Mouse (Mus musculus) neural tube, embryonic 12.5 days (tissue): ENCODE data around the gene Ablim2. TPM values are rescaled to one million over a fixed set of nuclear protein-coding genes. Genes with fewer than 3 reads are reported as not detected.
A peak's percentile ranks its signal among the peaks of the same experiment; 100 is the strongest.

ENCODE experiments used
- ATAC-seq: fragments of 200-750 bp; cut with Nextera tagmentation; 2 replicates; pipeline ENCODE4 v1.8.0; 2017; ENCODE audit warnings: low read depth, mild to moderate bottlenecking, moderate TSS enrichment, moderate library complexity; ENCODE audit not compliant: low FRiP score
- H3K27ac ChIP-seq: fragments of 300-500 bp; sonication (generic); 2 replicates; pipeline ENCODE4 v1.5.1; 2016
- H3K27me3 ChIP-seq: fragments of 300-500 bp; sonication (generic); replicated peaks from 2 replicates; pipeline ENCODE4 v1.6.1; 2016; ENCODE audit warnings: mild to moderate bottlenecking
- H3K36me3 ChIP-seq: fragments of 300-500 bp; sonication (generic); 2 replicates; pipeline ENCODE4 v1.6.1; 2016; ENCODE audit warnings: mild to moderate bottlenecking
- H3K4me1 ChIP-seq: fragments of 300-500 bp; sonication (generic); 2 replicates; pipeline ENCODE4 v1.6.1; 2016
- H3K4me2 ChIP-seq: fragments of 300-500 bp; sonication (generic); replicated peaks from 2 replicates; pipeline ENCODE4 v1.6.1; 2016; ENCODE audit warnings: mild to moderate bottlenecking
- H3K4me3 ChIP-seq: fragments of 300-500 bp; sonication (generic); 2 replicates; pipeline ENCODE4 v1.5.1; 2016
- H3K9ac ChIP-seq: fragments of 300-500 bp; sonication (generic); 2 replicates; pipeline ENCODE4 v1.6.1; 2016; ENCODE audit warnings: mild to moderate bottlenecking
- H3K9me3 ChIP-seq: fragments of 300-500 bp; sonication (generic); 2 replicates; pipeline ENCODE4 v1.6.1; 2016; ENCODE audit warnings: mild to moderate bottlenecking
- WGBS: fragments of 180-500 bp; shearing (Covaris S2); methylation state at CpG from one replicate; pipeline ENCODE4 v1.1.7; 2016; 5-methylcytosine and 5-hydroxymethylcytosine counted together
- polyA plus RNA-seq: library from polyadenylated mRNA; unstranded; fragments of >200 nt; fragmentation: Nextera tagmentation; extraction: Ambion mirVana; gene quantifications from 2 replicates; pipeline ENCODE4 v1.2.1, GENCODE M21; 2016

Ablim2 gene
- 3.0 and 4.4 TPM in 2 replicates for polyA plus RNA-seq

DNA sequence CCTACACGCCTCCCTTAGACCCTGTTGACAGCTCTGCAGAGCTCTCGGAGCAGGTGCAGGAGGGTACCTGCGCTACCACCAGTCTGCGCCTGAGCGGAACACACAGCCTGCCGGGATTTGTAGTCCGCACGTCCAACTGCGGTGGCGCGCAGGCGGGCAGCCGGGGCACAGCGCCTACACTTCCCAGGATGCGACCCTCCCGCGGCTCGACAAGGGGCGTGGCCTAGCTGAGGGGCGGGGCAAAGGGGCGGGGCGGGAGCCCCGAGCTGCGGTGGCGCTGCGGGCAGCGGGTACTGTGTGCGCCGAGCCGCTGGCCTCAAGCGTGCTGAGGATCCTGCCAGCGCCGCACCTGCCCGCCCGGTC, at the start of gene Ablim2:
Gene Ablim2 (plus strand): TSS at position 242 of the 363 bp plus-strand sequence.
- H3K27me3 ChIP-seq = peaks cover 31% of the 10 kb centered on the region

DNA sequence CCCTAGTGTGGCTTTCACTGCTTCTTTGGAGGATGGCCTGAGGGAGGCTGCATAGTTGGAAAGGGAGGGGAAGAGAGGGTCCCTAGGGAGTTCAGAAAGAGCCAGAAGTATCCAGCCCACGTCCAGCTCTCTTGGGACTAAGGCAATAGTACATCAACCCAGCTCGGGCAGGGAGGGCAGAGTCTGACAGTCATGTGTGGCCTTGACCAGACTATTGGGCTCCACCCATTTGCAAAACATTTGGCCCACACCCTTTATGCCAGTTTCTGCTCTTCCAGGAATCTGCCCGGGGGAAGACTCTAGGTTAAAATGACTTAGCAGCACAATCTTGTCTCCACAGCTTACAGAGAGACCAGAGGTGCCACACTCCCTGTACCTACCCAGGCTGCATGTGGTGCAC, 47.2 kb upstream of the Ablim2 start:
- WGBS = 74% methylated on average over 3 of the region's 3 CpGs

More for the DNA sequence above, at the start of gene Ablim2:
- Histone ChIP-seq H3K4me2 (peak within 1 kb of the TSS; percentile 97), H3K9me3 (no peaks in the 10 kb centered on the region), H3K27ac (no peak within 1 kb of the TSS), H3K36me3 (no peaks in the 10 kb centered on the region), H3K4me1 (peaks cover 11% of the 10 kb centered on the region), H3K4me3 (peak within 1 kb of the TSS; percentile 46), H3K9ac (peak within 1 kb of the TSS; percentile 51)
- under 1% methylated on average over 35 of the region's 35 CpGs for WGBS
- peak; percentile 97 for ATAC-seq

DNA sequence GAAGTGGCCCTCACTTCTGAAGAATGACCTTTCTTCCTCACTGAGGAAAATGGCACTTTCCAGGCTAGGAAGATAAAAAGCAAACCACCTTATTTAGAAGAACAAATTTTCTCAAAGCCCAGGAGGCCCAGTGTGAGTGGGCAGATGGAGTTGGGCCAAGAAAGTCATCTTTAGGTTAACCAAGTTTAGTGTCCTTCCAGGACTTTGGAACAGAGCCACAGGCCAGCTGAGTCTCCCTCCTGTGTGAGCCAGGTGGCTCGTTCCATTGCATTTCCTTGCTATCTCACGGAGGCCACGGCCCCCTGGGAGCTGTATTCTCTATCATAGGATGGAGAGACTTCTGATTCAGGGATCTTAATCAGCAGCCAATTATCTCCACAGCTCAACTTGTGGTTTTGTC, 46.7 kb upstream of the Ablim2 start:
- Histone ChIP-seq H3K4me2 (no peak overlapping the region), H3K27me3 (0 out of 2 replicates have a peak, but pooled peaks cover 3% of the 10 kb centered on the region), H3K36me3 (no peaks in the 10 kb centered on the region), H3K4me1 (no peaks in the 10 kb centered on the region), H3K4me3 (no peak overlapping the region), H3K9ac (no peak overlapping the region), H3K27ac (no peak overlapping the region), H3K9me3 (no peaks in the 10 kb centered on the region)
- 70% methylated on average over 3 of the region's 3 CpGs for WGBS
- ATAC-seq = no peak

More for the DNA sequence above, 47.2 kb upstream of the Ablim2 start:
- no peaks in the 10 kb centered on the region for H3K9me3 ChIP-seq
- H3K4me3 ChIP-seq = no peak overlapping the region
- no peak overlapping the region for H3K4me2 ChIP-seq
- H3K27ac ChIP-seq = no peak overlapping the region
- ATAC-seq = no peak
- H3K9ac ChIP-seq = no peak overlapping the region
- H3K4me1 ChIP-seq = no peaks in the 10 kb centered on the region
- 0 out of 2 replicates have a peak, but pooled peaks cover 3% of the 10 kb centered on the region for H3K27me3 ChIP-seq
- H3K36me3 ChIP-seq = no peaks in the 10 kb centered on the region

DNA sequence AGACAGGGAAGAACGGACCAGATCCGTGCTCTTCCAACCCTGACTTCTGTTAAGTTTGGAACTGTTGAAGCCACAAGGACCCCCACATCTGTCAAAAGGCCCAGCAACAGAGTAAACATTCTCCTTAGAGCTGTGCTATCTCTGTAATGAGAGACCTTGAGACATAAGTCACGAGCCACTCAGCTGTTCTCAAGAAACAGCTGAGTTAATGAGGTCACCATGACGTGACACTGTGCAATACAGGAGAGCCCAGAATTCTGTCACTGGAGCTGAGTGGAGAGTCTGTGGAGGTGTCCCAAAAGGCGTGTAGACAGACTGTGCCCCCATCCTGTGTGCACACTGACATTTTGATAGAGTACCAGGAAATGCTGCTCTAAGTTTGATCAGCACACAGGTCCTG, 45.2 kb upstream of the Ablim2 start:
- H3K9me3 ChIP-seq = no peaks in the 10 kb centered on the region
- H3K36me3 ChIP-seq = no peaks in the 10 kb centered on the region
- no peak overlapping the region for H3K27ac ChIP-seq
- H3K4me3 ChIP-seq = no peak overlapping the region
- 0 out of 2 replicates have a peak, but pooled peaks cover 3% of the 10 kb centered on the region for H3K27me3 ChIP-seq
- no peaks in the 10 kb centered on the region for H3K4me1 ChIP-seq
- no peak overlapping the region for H3K4me2 ChIP-seq
- no peak overlapping the region for H3K9ac ChIP-seq
- WGBS = 72% methylated on average over 5 of the region's 5 CpGs
- no peak for ATAC-seq

DNA sequence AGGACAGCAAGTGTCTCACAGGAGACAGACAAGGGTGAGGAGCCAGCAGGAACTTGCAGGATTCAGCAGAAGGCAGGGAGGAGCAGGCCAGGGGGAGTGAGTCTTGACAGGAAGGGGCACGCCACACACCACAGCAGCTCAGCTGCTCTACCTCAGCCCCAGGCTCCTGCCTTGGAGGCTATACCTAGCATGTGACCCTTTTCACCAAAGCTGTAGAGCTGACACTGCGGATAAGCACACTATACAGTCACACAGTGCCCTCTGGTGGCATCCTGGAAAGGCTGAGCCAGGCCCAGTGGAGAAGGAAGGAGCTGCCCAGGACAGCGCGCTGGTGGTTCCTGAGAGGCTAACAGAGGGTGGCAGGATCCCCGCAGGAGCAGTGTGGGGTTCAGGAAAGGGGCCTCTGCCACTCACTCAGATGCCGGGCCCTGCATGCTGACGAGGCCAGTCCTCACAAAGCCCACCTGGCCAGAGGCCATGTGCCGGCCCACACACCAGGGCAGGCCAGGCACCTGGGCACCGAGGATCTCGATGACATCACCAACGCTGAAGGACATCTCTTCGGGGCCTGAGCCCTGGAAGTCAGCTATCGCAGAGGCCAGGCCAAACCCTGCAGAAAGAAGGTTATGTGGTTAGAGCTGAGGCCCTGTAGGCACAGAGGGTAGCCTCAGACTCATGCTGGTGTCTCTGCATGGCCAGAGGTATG, 43.9 kb upstream of the Ablim2 start:
- Histone ChIP-seq H3K4me2 (no peak overlapping the region), H3K9me3 (no peaks in the 10 kb centered on the region), H3K27me3 (0 out of 2 replicates have a peak, but pooled peaks cover 3% of the 10 kb centered on the region), H3K36me3 (no peaks in the 10 kb centered on the region), H3K4me3 (no peak overlapping the region), H3K9ac (no peak overlapping the region), H3K27ac (no peak overlapping the region), H3K4me1 (no peaks in the 10 kb centered on the region)
- ATAC-seq = peak; percentile 76
- WGBS = 54% methylated on average over 13 of the region's 13 CpGs

DNA sequence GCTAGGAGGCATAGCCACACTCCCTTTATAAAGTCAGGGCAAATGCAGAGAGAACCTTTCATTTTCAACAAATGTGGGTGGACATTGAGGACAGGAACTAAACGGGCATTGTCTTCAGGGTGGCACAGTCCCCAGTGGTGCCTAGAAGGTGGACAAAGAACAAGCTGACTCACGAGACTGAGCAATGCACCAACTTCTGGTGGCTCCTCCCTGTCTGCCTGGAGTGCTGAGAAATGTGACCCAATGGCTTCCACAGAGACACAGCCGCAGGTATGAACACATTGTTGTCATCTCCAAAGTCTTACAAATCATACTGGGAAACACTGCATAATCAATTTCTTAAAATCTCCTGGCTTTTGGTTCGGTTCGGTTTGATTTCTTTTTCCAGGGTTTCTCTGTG, 40.2 kb upstream of the Ablim2 start:
- WGBS = 85% methylated on average over 5 of the region's 5 CpGs
- H3K4me1 ChIP-seq = no peaks in the 10 kb centered on the region; the same call in 1 of the 2 replicates
- no peak overlapping the region for H3K4me3 ChIP-seq
- no peaks in the 10 kb centered on the region for H3K9me3 ChIP-seq
- H3K27ac ChIP-seq = no peak overlapping the region
- ATAC-seq = no peak
- H3K27me3 ChIP-seq = 0 out of 2 replicates have a peak, but pooled peaks cover 3% of the 10 kb centered on the region
- no peak overlapping the region for H3K4me2 ChIP-seq
- H3K36me3 ChIP-seq = no peaks in the 10 kb centered on the region
- H3K9ac ChIP-seq = no peak overlapping the region

DNA sequence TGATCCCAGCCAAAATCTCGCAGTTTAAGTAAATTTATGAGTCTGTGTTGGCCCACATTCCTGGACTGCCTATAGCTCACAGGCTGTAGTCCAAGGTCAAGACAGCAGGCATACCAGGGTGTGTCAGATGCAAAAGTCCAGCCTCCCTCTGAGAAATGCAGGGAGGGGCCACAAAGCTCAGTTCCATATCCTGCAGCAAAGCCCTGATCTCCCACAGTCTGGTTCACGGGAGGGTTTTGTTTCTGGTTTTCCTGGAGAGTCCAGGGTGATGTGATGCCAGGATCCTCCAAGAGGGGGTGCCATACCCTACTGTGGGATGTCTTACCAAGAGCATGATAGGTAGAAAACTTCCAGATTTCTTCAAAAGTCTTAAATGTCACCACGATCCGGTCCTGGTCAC, 39.7 kb upstream of the Ablim2 start:
- no peaks in the 10 kb centered on the region for H3K9me3 ChIP-seq
- WGBS = 61% methylated on average over 4 of the region's 4 CpGs
- no peaks in the 10 kb centered on the region; the same call in 1 of the 2 replicates for H3K4me1 ChIP-seq
- H3K4me2 ChIP-seq = no peak overlapping the region
- no peaks in the 10 kb centered on the region for H3K36me3 ChIP-seq
- H3K9ac ChIP-seq = no peak overlapping the region
- no peak for ATAC-seq
- H3K4me3 ChIP-seq = no peak overlapping the region
- H3K27me3 ChIP-seq = 0 out of 2 replicates have a peak, but pooled peaks cover 3% of the 10 kb centered on the region
- no peak overlapping the region for H3K27ac ChIP-seq

DNA sequence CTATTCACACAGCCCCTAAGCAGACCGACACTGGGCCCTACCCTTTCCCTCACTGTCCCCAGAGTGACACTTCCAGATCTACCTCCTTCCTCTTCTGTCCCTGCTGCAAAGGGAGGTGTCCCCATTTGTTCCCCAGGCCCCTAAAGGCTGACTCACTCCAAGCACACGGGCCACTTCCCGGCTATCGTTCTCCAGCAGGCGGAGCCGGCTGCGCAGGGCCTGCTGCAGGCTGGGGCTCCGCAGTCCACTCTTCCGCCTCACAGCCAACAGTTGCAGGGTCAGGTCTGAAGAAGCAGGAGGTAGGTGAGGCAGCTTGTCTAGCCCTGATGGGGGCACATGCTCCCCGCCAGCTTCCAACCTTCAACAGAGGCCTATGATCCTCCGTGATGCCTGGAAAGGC, 38.9 kb upstream of the Ablim2 start:
- Histone ChIP-seq H3K9me3 (no peaks in the 10 kb centered on the region), H3K27me3 (0 out of 2 replicates have a peak, but pooled peaks cover 3% of the 10 kb centered on the region), H3K4me1 (no peaks in the 10 kb centered on the region; the same call in 1 of the 2 replicates), H3K27ac (no peak overlapping the region), H3K4me2 (no peak overlapping the region), H3K9ac (no peak overlapping the region), H3K36me3 (no peaks in the 10 kb centered on the region), H3K4me3 (no peak overlapping the region)
- ATAC-seq = no peak
- WGBS = 75% methylated on average over 11 of the region's 11 CpGs

DNA sequence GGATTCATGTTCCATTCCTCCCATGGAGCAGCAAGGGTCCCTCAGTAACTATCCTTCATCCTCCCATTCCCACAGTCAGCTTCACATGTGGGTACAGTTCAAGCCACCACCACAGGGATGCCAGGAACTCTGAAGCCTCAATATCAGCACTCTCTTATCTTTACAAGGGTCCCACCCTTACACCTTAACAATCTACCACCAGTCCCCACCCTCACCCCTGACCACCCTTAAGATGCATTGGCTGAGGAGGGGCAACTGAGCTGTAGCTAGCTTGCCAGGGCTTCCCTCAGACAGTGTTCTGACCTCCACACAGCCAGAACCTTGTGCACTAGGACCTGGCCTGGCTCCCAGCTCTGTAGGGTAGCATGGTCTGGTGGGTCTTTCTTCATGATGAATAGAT, 38.3 kb upstream of the Ablim2 start:
- no peak for ATAC-seq
- no peak overlapping the region for H3K27ac ChIP-seq
- no peak overlapping the region for H3K4me3 ChIP-seq
- H3K27me3 ChIP-seq = 0 out of 2 replicates have a peak, but pooled peaks cover 3% of the 10 kb centered on the region
- no peak overlapping the region for H3K4me2 ChIP-seq
- no peaks in the 10 kb centered on the region for H3K9me3 ChIP-seq
- no peaks in the 10 kb centered on the region for H3K36me3 ChIP-seq
- H3K9ac ChIP-seq = no peak overlapping the region
- no peaks in the 10 kb centered on the region; the same call in 1 of the 2 replicates for H3K4me1 ChIP-seq

DNA sequence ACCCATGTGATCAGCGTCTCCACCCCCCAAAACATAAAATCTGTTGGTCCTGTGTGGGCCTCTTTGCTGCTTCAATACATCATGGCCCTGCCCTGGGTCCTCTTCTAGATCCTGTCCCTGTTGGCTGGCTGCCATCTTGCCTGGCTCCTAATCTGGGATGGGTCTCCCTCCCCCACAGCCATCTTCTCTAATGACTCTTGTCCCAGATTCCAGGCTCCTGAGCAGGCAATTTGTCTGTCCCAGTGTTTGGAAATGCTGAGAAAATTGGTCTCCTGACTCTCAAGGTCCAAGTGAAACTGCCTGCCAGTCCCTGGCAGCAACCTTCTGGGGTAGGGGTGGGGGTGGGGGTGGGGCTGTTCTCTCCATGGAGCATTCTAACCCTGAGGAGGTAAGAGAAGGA, 37.8 kb upstream of the Ablim2 start:
- no peak overlapping the region for H3K27ac ChIP-seq
- H3K27me3 ChIP-seq = no peaks in the 10 kb centered on the region
- H3K9ac ChIP-seq = no peak overlapping the region
- H3K4me2 ChIP-seq = no peak overlapping the region
- H3K4me3 ChIP-seq = no peak overlapping the region
- H3K9me3 ChIP-seq = no peaks in the 10 kb centered on the region
- no peaks in the 10 kb centered on the region for H3K36me3 ChIP-seq
- ATAC-seq = no peak
- WGBS = 100% methylated on average over 1 of the region's 1 CpGs
- no peaks in the 10 kb centered on the region; the same call in 1 of the 2 replicates for H3K4me1 ChIP-seq

DNA sequence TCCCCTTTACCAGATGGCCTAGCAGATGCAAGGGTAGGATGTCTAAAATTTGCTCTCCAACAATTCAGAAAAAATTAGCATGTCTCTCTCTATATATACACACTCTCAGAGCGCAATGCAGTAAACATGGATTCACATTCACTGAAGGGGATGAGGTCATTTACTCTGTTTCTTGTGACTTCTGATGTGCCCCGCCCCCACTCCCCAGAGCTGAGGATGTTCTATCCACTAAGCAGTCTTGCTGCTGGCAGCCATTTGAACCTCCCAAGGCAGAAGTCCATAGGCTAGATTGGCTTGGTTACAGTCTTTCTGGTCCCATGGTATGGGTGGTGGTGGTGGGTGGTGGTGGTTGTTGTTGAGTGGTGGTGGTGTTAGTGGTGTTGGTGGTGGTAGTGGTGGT, 35.7 kb upstream of the Ablim2 start:
- no peaks in the 10 kb centered on the region for H3K27me3 ChIP-seq
- no peak overlapping the region for H3K4me2 ChIP-seq
- H3K27ac ChIP-seq = no peak overlapping the region
- no peaks in the 10 kb centered on the region for H3K9me3 ChIP-seq
- WGBS = 95% methylated on average over 2 of the region's 2 CpGs
- no peak overlapping the region for H3K4me3 ChIP-seq
- H3K9ac ChIP-seq = no peak overlapping the region
- no peaks in the 10 kb centered on the region for H3K36me3 ChIP-seq
- ATAC-seq = no peak
- no peaks in the 10 kb centered on the region; the same call in 1 of the 2 replicates for H3K4me1 ChIP-seq

DNA sequence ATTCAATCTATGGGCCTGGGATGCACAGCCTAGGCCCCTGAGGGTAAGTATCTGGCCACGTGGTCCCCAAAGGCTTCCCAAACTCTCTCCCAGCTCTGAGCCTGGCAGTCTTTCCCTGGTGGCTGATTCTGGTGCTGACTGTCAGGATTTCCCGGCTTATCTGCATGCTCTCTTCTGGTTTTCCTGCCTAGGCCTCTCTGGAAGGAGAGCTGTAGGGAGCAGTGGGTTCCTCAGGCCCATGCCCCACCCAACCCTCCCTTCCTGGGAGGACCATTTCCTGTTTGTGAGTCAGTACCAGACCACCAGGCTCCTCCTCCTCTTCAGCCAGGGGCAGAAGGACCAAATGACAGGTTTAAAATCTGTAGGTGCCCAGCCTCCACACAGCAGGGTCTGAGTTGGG, 35.0 kb upstream of the Ablim2 start:
- Histone ChIP-seq H3K9me3 (no peaks in the 10 kb centered on the region), H3K9ac (no peak overlapping the region), H3K27ac (no peak overlapping the region), H3K4me2 (no peak overlapping the region), H3K4me3 (no peak overlapping the region), H3K4me1 (no peaks in the 10 kb centered on the region; the same call in 1 of the 2 replicates), H3K27me3 (no peaks in the 10 kb centered on the region), H3K36me3 (no peaks in the 10 kb centered on the region)
- WGBS = 63% methylated on average over 2 of the region's 2 CpGs
- no peak for ATAC-seq

DNA sequence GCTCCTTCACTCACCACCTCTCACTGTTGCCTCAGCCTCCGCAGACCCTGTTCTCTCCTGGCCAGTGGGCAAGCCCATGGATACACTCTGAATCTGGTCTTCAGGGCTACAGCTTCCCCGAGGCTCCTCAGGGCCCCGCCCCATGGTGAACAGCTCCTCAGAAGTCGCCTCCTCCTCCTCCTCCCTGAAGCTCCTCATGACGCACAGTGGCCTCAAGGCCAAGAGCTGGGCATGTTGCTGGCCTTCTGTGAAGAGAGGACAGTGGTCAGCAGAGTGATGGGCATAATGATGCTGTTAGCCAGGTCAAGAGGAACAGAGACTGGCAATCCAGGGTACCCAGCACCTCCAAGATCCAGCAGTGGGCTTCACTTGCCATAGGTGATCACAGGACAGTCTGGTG, 33.8 kb upstream of the Ablim2 start:
- no peak for ATAC-seq
- H3K4me3 ChIP-seq = no peak overlapping the region
- H3K27ac ChIP-seq = no peak overlapping the region
- H3K27me3 ChIP-seq = no peaks in the 10 kb centered on the region
- H3K9ac ChIP-seq = no peak overlapping the region
- H3K4me2 ChIP-seq = no peak overlapping the region
- no peaks in the 10 kb centered on the region; the same call in 1 of the 2 replicates for H3K4me1 ChIP-seq
- H3K36me3 ChIP-seq = no peaks in the 10 kb centered on the region
- WGBS = 84% methylated on average over 5 of the region's 5 CpGs
- no peaks in the 10 kb centered on the region for H3K9me3 ChIP-seq
